Mouse (Mus musculus): ENCODE data around the gene Plekhg3. TPM values are rescaled to one million over a fixed set of nuclear protein-coding genes. Genes with fewer than 3 reads are reported as not detected.

The Plekhg3 gene
- polyA plus RNA-seq, 1 experiment from 2014 or later: 1.6 TPM

DNA sequence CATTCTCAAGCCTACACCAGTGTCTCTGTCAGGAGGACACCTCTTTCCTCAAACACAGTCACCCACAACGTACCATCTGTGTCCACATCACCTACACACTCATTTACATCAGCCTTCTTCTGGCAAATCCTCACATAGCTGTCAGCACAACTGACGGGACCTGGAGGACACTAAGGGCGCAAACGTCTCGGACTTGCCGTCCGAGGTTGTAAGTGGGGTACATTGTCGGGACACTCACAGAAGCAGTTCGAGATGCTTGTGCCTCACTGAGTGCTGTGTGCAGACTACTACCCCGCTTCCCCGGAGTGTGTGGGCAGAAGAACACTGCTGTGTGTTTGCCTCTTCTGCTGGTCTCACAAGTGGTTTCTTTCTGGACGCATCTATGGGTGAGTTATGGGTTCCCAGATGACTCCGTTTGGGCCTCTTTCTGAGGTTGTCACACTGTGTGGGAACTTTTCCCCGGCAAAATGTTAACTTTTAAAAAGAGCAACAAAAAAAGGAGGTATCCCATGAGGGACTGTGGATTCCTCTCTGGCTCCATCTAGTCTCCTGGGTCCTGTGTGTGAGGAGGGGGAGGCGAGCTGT is 15.2 kb downstream of the Plekhg3 start:
- ATAC-seq (ENCODE audit: low FRiP score) (no peak), DNase-seq (ENCODE audit: low spot score) (no peak)
- H3K4me2 ChIP-seq (replicated peaks): peak overlapping the region; percentile 43

DNA sequence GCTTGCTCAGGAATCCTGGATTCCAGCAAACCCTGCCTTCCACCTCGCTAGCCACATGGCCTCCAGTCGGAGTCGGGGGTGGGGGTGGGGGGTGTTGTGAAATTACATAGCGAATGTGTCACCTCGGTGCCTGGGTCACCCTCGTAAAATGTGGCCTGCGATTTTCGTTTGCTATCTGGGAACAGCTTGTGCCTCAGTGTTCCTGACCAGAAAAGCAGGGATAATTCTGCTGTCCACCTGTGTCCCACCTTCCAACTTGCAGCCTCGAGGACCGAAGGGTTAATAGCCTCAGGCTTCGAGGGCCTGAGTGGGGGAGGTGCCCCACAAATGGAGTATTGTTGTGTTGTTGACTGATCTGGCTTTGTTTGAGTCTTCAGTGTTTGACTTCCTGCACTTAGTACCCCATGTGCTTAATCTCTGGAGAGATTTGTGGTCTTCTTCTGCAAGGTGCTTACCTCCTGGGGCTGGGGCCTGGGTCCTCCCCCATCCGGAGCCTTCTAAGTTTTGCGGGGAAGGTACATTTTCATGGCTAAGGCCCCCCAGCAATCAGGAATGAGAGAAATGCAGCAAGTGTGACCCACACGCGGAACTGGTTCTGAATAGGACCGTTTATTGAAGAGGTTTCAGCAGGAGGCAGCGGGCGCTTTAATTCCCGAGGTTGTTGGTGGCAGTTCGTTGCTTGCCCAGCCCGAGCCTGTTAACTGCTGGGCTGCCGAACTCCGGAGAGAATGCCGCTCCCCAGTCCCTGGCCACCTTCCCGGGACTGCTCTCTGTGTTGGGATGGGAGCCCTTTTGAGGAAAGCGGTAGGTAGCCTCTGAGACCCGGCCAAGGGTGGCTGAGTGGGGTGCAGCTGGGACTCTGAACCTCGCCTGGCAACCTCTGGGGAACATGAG is 15.9 kb downstream of the Plekhg3 start:
- ATAC-seq (ENCODE audit: low FRiP score) (peak; percentile 11; the same call in 1 of the 2 replicates), DNase-seq (ENCODE audit: low spot score) (peak; percentile 54)
- WGBS: 5% methylated on average over 28 of the region's 28 CpGs
- H3K27ac ChIP-seq: no peak overlapping the region; the same call in 1 of the 2 replicates
- H3K9me3 ChIP-seq (ENCODE audit: control insufficient read depth, low read length): no peaks in the 10 kb centered on the region
- H3K27me3 ChIP-seq (ENCODE audit: control insufficient read depth, insufficient read depth, low read length): peaks cover 25% of the 10 kb centered on the region
- H3K4me1 ChIP-seq (replicated peaks; ENCODE audit: control insufficient read depth, insufficient read depth, low read length): peaks cover 16% of the 10 kb centered on the region; the same call in 1 of the 2 replicates
- peak overlapping the region; percentile 43 for H3K4me2 ChIP-seq (replicated peaks)
- H3K9ac ChIP-seq: peak overlapping the region; percentile 12
- no peaks in the 10 kb centered on the region for H3K36me3 ChIP-seq (replicated peaks; ENCODE audit: control insufficient read depth, insufficient read depth)
- H3K4me3 ChIP-seq (replicated peaks; ENCODE audit: low read length): peak overlapping the region; percentile 18

More for the DNA sequence above, 15.2 kb downstream of the Plekhg3 start:
- H3K36me3 ChIP-seq (replicated peaks; ENCODE audit: control insufficient read depth, insufficient read depth): no peaks in the 10 kb centered on the region
- no peak overlapping the region for H3K27ac ChIP-seq
- no peaks in the 10 kb centered on the region for H3K9me3 ChIP-seq (ENCODE audit: control insufficient read depth, low read length)
- 58% methylated on average over 15 of the region's 15 CpGs for WGBS
- peaks cover 25% of the 10 kb centered on the region for H3K27me3 ChIP-seq (ENCODE audit: control insufficient read depth, insufficient read depth, low read length)
- H3K9ac ChIP-seq: no peak overlapping the region
- H3K4me3 ChIP-seq (replicated peaks; ENCODE audit: low read length): no peak overlapping the region
- H3K4me1 ChIP-seq (replicated peaks; ENCODE audit: control insufficient read depth, insufficient read depth, low read length): peaks cover 16% of the 10 kb centered on the region; the same call in 1 of the 2 replicates

- Histone ChIP-seq H3K4me3 (replicated peaks; ENCODE audit: low read length) (peak overlapping the region; percentile 18; the same call in 1 of the 2 replicates), H3K4me2 (replicated peaks) (peak overlapping the region; percentile 43)
- ATAC-seq (ENCODE audit: low FRiP score): no peak
These were observed 16.9 kb downstream of the Plekhg3 start for GRCm38 (mm10) chr12:76547409-76548081.

GRCm38 (mm10) chr12:76548082-76548423 is 17.4 kb downstream of the Plekhg3 start:
- no peak overlapping the region for H3K4me2 ChIP-seq (replicated peaks)
- H3K27ac ChIP-seq: no peak overlapping the region
- ATAC-seq (ENCODE audit: low FRiP score) (no peak), DNase-seq (ENCODE audit: low spot score) (no peak)
- peaks cover 25% of the 10 kb centered on the region for H3K27me3 ChIP-seq (ENCODE audit: control insufficient read depth, insufficient read depth, low read length)
- no peak overlapping the region for H3K9ac ChIP-seq
- no peak overlapping the region for H3K4me3 ChIP-seq (replicated peaks; ENCODE audit: low read length)
- no peaks in the 10 kb centered on the region for H3K36me3 ChIP-seq (replicated peaks; ENCODE audit: control insufficient read depth, insufficient read depth)
- WGBS: 24% methylated on average over 7 of the region's 7 CpGs
- peaks cover 16% of the 10 kb centered on the region; the same call in 1 of the 2 replicates for H3K4me1 ChIP-seq (replicated peaks; ENCODE audit: control insufficient read depth, insufficient read depth, low read length)
- H3K9me3 ChIP-seq (ENCODE audit: control insufficient read depth, low read length): no peaks in the 10 kb centered on the region

More at GRCm38 (mm10) chr12:76547409-76548081, 16.9 kb downstream of the Plekhg3 start:
- Histone ChIP-seq H3K9ac (0 out of 2 replicates have a peak overlapping the region, but pooled peaks have one; percentile 12), H3K27me3 (ENCODE audit: control insufficient read depth, insufficient read depth, low read length) (peaks cover 25% of the 10 kb centered on the region), H3K9me3 (ENCODE audit: control insufficient read depth, low read length) (no peaks in the 10 kb centered on the region), H3K27ac (no peak overlapping the region), H3K36me3 (replicated peaks; ENCODE audit: control insufficient read depth, insufficient read depth) (no peaks in the 10 kb centered on the region), H3K4me1 (replicated peaks; ENCODE audit: control insufficient read depth, insufficient read depth, low read length) (peaks cover 16% of the 10 kb centered on the region; the same call in 1 of the 2 replicates)
- WGBS: 25% methylated on average over 13 of the region's 13 CpGs
- DNase-seq (ENCODE audit: low spot score): no peak

GRCm38 (mm10) chr12:76549203-76549602 is 18.5 kb downstream of the Plekhg3 start:
- Histone ChIP-seq H3K36me3 (replicated peaks; ENCODE audit: control insufficient read depth, insufficient read depth) (no peaks in the 10 kb centered on the region), H3K27ac (no peak overlapping the region), H3K27me3 (ENCODE audit: control insufficient read depth, insufficient read depth, low read length) (peaks cover 25% of the 10 kb centered on the region), H3K9ac (no peak overlapping the region), H3K4me2 (replicated peaks) (no peak overlapping the region), H3K9me3 (ENCODE audit: control insufficient read depth, low read length) (no peaks in the 10 kb centered on the region), H3K4me3 (replicated peaks; ENCODE audit: low read length) (no peak overlapping the region), H3K4me1 (replicated peaks; ENCODE audit: control insufficient read depth, insufficient read depth, low read length) (peaks cover 16% of the 10 kb centered on the region; the same call in 1 of the 2 replicates)
- no peak for ATAC-seq (ENCODE audit: low FRiP score)
- 76% methylated on average over 3 of the region's 3 CpGs for WGBS
- no peak for DNase-seq (ENCODE audit: low spot score)

DNA sequence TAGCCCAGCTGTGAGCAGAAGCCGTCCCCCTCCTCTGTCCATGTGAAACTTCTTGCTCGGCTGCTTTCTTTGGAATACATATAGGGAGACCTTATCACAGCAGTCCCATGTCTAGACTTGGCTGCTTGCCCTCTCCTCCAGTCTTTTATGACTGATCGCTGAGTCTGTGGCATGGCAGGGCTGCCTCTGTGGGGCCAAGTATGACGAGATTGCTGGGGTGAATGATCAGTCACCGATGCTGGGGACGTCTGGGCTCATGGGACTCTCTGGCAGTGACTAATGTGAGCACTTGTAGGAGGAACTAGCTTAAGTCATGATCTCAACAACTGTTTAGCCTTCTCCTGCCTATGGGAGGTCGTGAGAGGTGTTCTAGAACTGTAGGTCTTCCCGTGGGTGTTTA is 21.6 kb downstream of the Plekhg3 start:
- DNase-seq (ENCODE audit: low spot score) (no peak), ATAC-seq (ENCODE audit: low FRiP score) (no peak)
- Histone ChIP-seq H3K4me1 (replicated peaks; ENCODE audit: control insufficient read depth, insufficient read depth, low read length) (peaks cover 8% of the 10 kb centered on the region; the same call in 1 of the 2 replicates), H3K27me3 (ENCODE audit: control insufficient read depth, insufficient read depth, low read length) (peaks cover 8% of the 10 kb centered on the region), H3K36me3 (replicated peaks; ENCODE audit: control insufficient read depth, insufficient read depth) (no peaks in the 10 kb centered on the region), H3K27ac (no peak overlapping the region), H3K9ac (no peak overlapping the region), H3K4me3 (replicated peaks; ENCODE audit: low read length) (no peak overlapping the region), H3K9me3 (ENCODE audit: control insufficient read depth, low read length) (no peaks in the 10 kb centered on the region), H3K4me2 (replicated peaks) (no peak overlapping the region)
- WGBS: 59% methylated on average over 8 of the region's 8 CpGs

DNA sequence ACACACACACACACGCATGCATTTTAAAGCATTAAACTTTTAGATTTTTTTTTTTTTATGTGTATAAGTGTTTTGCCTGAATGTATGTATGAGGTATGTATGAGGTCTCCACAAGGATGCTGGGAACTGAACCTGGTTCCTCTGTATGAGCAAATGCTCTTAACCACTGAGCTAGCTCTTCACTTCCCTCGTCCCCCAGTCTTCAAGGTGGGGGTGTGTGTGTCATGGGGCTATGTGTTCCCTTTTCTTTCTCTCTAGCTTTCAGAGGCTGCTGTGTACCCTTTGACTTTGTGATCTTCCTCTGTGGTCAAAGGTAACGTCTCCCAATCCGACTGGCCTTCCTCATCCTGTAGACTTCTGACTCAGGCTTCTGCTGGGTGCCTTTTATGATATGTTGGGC is 22.3 kb downstream of the Plekhg3 start:
- no peaks in the 10 kb centered on the region for H3K36me3 ChIP-seq (replicated peaks; ENCODE audit: control insufficient read depth, insufficient read depth)
- H3K27me3 ChIP-seq (ENCODE audit: control insufficient read depth, insufficient read depth, low read length): peaks cover 2% of the 10 kb centered on the region; the same call in 1 of the 2 replicates
- no peaks in the 10 kb centered on the region for H3K9me3 ChIP-seq (ENCODE audit: control insufficient read depth, low read length)
- H3K4me2 ChIP-seq (replicated peaks): no peak overlapping the region
- no peak overlapping the region for H3K4me3 ChIP-seq (replicated peaks; ENCODE audit: low read length)
- 89% methylated on average over 4 of the region's 4 CpGs for WGBS
- DNase-seq (ENCODE audit: low spot score) (no peak), ATAC-seq (ENCODE audit: low FRiP score) (no peak)
- no peak overlapping the region for H3K27ac ChIP-seq
- peaks cover 5% of the 10 kb centered on the region; the same call in 1 of the 2 replicates for H3K4me1 ChIP-seq (replicated peaks; ENCODE audit: control insufficient read depth, insufficient read depth, low read length)
- H3K9ac ChIP-seq: no peak overlapping the region

DNA sequence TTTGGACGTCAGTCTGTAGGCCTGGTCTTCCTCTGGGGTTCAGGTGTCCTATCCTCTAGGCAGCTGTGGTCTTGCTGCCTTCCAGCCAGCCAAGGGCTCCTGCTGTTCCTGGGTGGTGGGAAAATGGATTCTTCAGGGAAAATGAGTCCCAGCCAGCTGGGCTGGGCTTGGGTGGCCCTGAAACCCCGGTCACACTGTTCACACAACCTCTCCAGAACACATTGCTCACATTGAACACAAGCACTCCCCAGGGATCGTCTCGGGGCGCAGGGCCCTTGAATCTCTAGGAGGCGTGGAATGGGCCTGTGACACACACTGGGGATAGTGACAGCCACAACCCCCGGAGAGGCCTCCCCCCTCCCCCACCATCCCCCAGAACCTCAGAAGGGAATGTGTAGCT is 23.2 kb downstream of the Plekhg3 start:
- Histone ChIP-seq H3K9ac (no peak overlapping the region), H3K27ac (no peak overlapping the region), H3K9me3 (ENCODE audit: control insufficient read depth, low read length) (no peaks in the 10 kb centered on the region), H3K4me3 (replicated peaks; ENCODE audit: low read length) (no peak overlapping the region), H3K4me1 (replicated peaks; ENCODE audit: control insufficient read depth, insufficient read depth, low read length) (peaks cover 5% of the 10 kb centered on the region; the same call in 1 of the 2 replicates), H3K27me3 (ENCODE audit: control insufficient read depth, insufficient read depth, low read length) (no peaks in the 10 kb centered on the region), H3K4me2 (replicated peaks) (no peak overlapping the region), H3K36me3 (replicated peaks; ENCODE audit: control insufficient read depth, insufficient read depth) (no peaks in the 10 kb centered on the region)
- WGBS: 81% methylated on average over 7 of the region's 7 CpGs
- DNase-seq (ENCODE audit: low spot score): no peak
- ATAC-seq (ENCODE audit: low FRiP score): no peak

DNA sequence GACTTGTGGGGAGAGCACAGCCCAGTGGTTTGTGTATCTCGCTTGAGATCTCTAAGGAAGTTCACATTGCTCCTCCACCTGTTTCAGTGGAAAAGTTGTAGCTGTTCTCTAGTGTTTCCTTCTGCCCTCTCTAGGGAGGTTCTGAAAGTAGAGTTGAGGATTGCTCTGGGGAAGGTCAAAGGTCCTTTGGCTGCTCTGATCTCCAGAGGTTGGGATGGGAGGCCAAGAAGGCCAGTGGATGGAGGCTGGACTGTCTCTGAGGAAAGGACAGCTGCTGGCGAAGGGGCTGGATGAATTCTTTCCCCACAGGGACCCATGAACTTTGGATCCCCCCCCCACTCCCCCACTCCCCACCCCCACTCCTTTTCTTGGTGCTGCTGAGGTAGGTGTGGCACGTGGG is 23.7 kb downstream of the Plekhg3 start:
- H3K4me3 ChIP-seq (replicated peaks; ENCODE audit: low read length): no peak overlapping the region
- H3K4me1 ChIP-seq (replicated peaks; ENCODE audit: control insufficient read depth, insufficient read depth, low read length): peaks cover 5% of the 10 kb centered on the region; the same call in 1 of the 2 replicates
- H3K27ac ChIP-seq: no peak overlapping the region
- H3K9ac ChIP-seq: no peak overlapping the region
- WGBS: 88% methylated on average over 3 of the region's 3 CpGs
- no peak overlapping the region for H3K4me2 ChIP-seq (replicated peaks)
- H3K36me3 ChIP-seq (replicated peaks; ENCODE audit: control insufficient read depth, insufficient read depth): no peaks in the 10 kb centered on the region
- no peaks in the 10 kb centered on the region for H3K9me3 ChIP-seq (ENCODE audit: control insufficient read depth, low read length)
- ATAC-seq (ENCODE audit: low FRiP score): no peak
- no peak for DNase-seq (ENCODE audit: low spot score)
- H3K27me3 ChIP-seq (ENCODE audit: control insufficient read depth, insufficient read depth, low read length): no peaks in the 10 kb centered on the region

Measured in hindbrain, embryonic 14.5 days (tissue).